Mouse (Mus musculus) spleen, postnatal 4 days (tissue): ENCODE results near the gene Psmd8.
"Not testable (repeated sequence)": the region's sequence is repeated elsewhere in the genome, so short reads cannot be mapped to it uniquely, and the experiment has no call there.

Experiments used
- DNase-seq, 2 experiments: peaks; one replicate each; pipeline ENCODE4 v3.0.0; 2022; ENCODE audit warnings: low spot score in 2 of 2

Psmd8 gene

GRCm38 (mm10) chr7:29170066-29170754, 10.3 kb downstream of the Psmd8 start, which contains the start of the genes Ggn and Spred3:
Gene Ggn, plus strand, starts transcription at chr7:29170210.
Gene Spred3, minus strand, starts transcription at chr7:29170411.
- peak in 1 of 2 experiments; percentile 51 for DNase-seq

- no peak for DNase-seq
Measured at GRCm38 (mm10) chr7:29169231-29170065, 11.1 kb downstream of the Psmd8 start.

GRCm38 (mm10) chr7:29168791-29169230, 11.7 kb downstream of the Psmd8 start:
- no peak for DNase-seq

- no peak for DNase-seq
Measured at GRCm38 (mm10) chr7:29168121-29168695, 12.3 kb downstream of the Psmd8 start.

DNA sequence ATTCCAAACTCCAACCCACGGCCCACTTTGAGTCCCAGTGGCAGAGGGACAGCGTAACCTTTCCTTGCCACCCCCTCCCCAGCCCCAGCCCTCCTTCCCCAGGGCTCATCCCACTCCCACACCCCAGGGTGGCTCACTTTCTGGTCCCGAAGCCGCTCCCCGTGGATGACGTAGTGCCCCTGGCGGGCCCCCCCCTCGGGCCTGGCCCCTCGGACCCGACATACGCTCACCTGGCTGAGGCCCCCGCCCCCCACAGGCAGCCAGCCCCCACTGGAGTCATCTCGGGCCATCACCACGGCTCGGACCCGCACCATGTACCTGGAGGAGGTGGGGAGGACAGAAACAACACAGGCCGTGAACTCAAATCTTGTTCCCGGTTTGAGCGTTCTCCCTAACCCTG, 12.8 kb downstream of the Psmd8 start:
- no peak for DNase-seq

DNA sequence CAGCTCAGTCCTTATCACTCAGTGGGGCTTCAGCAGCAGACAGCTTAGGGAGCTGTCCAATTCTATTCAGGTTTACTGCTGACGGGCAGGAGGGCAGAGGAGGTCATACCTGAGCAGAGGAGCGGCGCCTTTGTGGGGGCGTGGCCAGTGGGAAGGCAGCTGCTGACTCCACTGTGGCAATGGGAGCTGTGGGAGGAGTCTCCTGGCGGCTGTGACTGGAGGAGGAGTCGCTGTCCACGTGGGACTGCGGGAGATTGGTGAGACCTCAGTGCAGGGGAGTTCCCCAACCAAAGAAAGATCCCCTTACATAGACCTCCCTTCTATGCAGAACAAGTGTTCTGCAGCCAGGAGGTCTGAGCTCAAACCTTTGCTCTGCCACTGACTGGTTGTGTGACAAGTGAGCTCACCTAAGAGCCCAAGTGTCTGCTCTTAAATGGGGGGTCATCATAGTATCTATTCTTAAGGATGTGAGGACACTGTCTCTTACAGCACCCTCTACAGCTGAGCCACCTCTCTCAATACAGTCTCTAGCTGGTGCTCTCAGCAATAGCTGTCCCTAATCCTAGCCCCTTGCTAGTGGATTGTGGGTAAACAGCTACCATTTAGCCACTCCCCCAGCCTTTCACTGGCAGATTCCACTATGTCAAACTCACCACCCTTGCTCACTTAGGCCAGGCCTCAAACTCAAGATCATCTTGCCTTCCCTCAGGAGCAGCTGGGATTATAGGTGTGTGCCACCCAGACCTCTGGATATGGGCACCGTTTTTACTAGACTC, 17.6 kb downstream of the Psmd8 start:
- no peak for DNase-seq

GRCm38 (mm10) chr7:29162294-29162693, 18.2 kb downstream of the Psmd8 start:
- DNase-seq = no peak

GRCm38 (mm10) chr7:29158264-29158663, 22.2 kb downstream of the Psmd8 start:
- no peak for DNase-seq

DNA sequence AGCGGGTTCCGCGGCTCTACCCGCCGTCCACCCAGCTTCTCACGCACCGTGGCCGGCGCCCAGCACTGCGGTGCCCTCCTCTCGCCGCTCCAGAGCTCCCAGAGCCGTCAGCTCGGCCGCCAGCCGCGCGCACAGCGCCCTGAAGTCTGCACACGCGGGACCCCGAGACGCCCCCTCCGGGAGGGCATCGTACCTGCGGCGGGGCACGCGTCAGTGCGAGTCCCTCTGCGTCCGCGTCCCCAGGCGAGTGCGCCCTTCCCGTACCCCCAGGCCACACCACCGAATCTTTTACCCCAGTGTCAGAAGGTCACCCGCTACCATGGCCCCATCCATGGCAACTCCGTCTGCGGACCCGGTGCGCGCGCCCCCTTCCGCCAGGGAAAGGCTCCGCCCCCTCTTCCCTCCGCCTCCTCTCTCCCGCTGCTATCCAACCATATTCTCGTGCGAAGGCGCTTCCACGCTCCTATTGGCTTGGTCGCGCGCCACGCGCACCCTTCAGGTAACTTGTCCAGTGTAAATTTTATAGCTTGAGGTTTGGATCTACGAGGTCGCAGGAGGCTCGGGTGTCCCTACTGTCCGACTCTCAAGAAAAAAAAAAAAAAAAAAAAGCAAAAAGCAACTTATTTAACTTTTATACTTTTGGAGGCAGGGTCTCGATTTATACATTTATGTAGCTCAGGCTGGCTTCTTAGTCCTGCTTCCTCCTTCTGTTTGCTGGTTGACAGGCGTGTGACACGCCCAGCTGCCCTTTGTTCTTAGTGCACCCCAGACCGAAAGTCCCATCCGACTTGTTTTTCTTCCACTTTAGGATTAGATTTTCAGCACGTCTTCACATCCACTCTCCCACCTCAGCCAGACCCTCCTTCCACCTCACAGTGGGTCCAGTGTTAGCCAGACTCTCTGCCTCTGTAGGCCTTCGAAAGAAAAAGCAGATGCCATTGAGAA, 24.4 kb downstream of the Psmd8 start, which contains the start of gene Fam98c:
Gene Fam98c, minus strand, starts transcription at position 397 of the 945 bp plus-strand sequence.
- DNase-seq = peak; percentile 71 to 87

DNA sequence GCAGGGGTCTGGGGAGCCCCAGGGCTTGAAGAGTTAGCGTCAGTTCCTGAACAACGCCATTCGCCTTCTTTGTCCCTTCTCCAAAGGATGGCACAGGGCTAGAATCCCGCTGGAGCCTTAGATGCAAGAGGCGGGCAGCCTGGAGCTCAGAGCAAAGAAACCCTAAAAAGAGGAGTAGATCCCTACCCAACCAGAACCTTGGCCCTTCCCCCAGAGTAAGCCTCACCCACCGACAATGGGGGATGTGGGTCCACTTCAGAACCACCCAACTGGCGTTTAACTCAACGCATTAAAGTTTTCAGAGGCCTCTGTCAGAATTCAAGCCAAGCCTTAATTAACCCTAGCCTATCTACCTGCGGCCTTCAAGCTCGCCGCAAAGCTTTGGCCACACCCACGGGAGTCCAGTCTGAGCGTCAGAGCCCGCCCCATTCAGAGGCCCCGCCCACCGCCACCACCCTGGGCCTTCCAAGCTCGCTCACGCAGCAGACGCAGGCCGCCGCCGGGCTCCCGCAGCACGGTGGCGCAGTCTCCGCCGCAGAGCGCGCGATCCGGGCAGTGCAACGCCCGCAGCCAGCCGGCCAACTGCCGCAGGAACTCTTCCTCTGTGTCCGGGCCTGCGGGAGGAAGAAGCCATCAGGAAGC, 25.2 kb downstream of the Psmd8 start:
- peak; percentile 85 to 93 for DNase-seq

- no peak for DNase-seq
Measured at GRCm38 (mm10) chr7:29154018-29154720, 26.3 kb downstream of the Psmd8 start.

- no peak for DNase-seq
Measured at GRCm38 (mm10) chr7:29151486-29151885, 29.0 kb downstream of the Psmd8 start.

- DNase-seq = no peak
Measured at GRCm38 (mm10) chr7:29148771-29149170, 31.7 kb downstream of the Psmd8 start.

- DNase-seq = no peak
Measured at GRCm38 (mm10) chr7:29146625-29147367, 33.7 kb downstream of the Psmd8 start.

- DNase-seq = no peak
Measured at GRCm38 (mm10) chr7:29144006-29144405, 36.5 kb downstream of the Psmd8 start.

DNA sequence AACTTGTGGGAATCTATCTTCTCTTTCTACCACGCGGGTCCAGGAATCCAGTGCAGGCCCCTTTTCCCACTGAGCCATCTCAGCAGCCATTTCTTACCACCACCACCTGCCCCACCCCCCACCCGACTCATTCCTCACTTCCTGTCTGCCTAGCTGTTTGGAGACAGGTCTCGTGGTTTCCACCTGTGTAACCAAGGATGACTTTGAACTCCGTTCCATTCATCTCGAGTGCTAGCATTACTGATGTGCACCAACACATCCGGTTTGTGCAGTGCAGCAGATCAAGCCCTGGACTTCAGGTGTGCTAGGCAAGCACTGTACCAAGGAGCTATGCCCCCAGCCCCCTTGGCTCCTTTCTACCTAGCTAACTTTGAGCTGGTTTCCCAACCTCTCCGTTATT, 39.1 kb downstream of the Psmd8 start:
- no peak for DNase-seq

DNA sequence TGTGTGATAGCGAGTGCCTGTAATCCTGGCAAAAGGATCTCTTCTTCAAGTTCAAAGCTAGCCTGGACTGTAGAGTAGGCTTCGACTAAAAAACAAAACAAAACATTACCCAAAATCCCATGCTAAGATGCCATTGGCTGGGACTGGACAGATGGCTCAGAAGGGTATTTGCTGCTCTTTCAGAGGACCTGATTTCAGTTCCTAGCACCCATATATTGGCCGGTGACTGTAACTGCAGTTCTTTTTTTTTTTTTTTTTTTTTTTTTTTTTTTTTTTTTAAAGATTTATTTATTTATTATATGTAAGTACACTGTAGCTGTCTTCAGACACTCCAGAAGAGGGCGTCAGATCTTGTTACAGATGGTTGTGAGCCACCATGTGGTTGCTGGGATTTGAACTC, 41.3 kb downstream of the Psmd8 start:
- DNase-seq = not testable (repeated sequence)

DNA sequence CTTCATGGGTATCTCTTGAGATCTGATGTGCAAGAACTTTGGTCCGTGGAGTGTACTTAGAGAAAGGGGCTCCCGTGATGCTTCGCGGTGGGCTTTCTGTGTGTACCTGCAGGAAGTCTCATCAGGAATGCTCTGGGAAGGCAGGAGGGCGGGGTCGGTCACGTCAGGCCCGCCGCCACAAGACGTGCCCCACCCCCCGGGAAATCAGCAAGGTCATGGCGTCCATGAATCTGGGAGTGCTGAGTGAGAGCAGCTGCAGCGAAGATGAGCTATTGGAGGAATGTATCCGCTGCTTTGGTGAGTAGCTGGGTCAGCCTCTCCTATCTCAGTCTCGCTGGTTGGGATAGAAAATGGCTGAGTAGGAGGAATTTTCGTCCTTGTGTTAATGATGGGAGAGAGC, 43.1 kb downstream of the Psmd8 start:
- DNase-seq = no peak
